Mouse (Mus musculus): ENCODE data around the gene Qsox1. TPM values are rescaled to one million over a fixed set of nuclear protein-coding genes. Genes with fewer than 3 reads are reported as not detected.

The Qsox1 gene
- 31.4 and 52.3 TPM in 2 replicates for polyA plus RNA-seq (2012; ENCODE audit: insufficient read depth, low replicate concordance)

DNA sequence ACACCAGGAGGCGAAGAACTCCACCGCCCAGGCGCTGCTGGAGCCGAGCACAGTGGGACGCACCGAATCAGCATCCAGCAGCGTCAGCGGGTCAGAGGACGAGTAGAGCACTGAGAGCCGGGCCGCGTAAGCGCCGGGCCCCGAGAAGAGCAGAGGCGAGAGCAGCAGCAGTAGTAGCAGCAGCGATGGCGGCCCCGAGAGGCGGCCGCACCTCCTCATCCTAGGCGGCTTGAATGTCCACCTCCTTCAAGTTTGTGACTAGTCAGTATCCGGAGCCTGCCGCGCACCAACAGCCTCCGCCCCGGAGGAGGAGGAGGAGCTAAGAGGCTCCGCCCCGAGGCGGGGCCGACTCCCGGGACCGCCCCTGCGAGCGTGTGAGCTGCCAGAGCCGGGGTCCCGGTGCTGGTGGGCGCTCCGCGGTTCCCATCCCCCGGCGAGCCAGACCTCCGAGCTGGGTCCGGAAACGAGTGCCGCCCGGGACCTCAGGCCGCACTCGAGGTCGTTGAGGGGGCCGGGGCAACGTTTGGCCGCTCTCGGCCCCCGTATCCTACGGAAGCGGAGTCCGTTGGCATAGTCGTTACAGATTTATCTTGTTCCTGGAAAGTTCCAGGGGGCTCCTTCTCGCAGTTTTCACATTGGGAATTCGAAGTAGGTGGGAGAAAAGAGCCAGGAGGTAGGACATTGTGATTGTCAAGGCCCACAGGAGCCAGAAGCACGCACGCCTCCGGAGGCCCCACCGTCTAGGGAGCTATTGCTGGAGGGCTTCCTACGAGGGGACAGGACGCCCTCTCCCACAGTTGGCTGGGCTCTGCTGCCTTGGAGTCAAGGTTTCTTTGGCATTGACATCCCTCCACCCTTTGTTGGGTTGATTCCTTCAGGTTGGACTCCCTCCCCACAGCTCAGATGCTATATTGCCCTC, at the start of gene Qsox1:
Gene Qsox1, minus strand, starts transcription at position 309 of the 919 bp plus-strand sequence.
- H3K27me3 ChIP-seq (replicated peaks): no peaks in the 10 kb centered on the region
- peak within 1 kb of the TSS; percentile 100 for H3K4me3 ChIP-seq (replicated peaks)
- peaks cover 71% of the 10 kb centered on the region for H3K4me1 ChIP-seq
- TF ChIP-seq FLI1 (IDR thresholded peaks at IDR 0.05; ENCODE audit: low read length): no peak
- TF ChIP-seq GATA1 (IDR thresholded peaks at IDR 0.05; ENCODE audit: borderline replicate concordance, low read length): no peak
- H3K9me3 ChIP-seq: no peaks in the 10 kb centered on the region
- H3K36me3 ChIP-seq (replicated peaks; ENCODE audit: low read length): peaks cover 22% of the 10 kb centered on the region

- Histone ChIP-seq H3K4me1 (0 out of 2 replicates have a peak, but pooled peaks cover 5% of the 10 kb centered on the region), H3K27me3 (replicated peaks) (no peaks in the 10 kb centered on the region), H3K4me3 (replicated peaks) (no peak overlapping the region), H3K36me3 (replicated peaks; ENCODE audit: low read length) (peaks cover 98% of the 10 kb centered on the region), H3K9me3 (no peaks in the 10 kb centered on the region)
- TF ChIP-seq FLI1 (IDR thresholded peaks at IDR 0.05; ENCODE audit: low read length) (no peak), GATA1 (IDR thresholded peaks at IDR 0.05; ENCODE audit: borderline replicate concordance, low read length) (no peak)
Observed at GRCm38 (mm10) chr1:155854926-155855702, 42.4 kb upstream of the Qsox1 start.

- TF ChIP-seq GATA1 (IDR thresholded peaks at IDR 0.05; ENCODE audit: borderline replicate concordance, low read length) (no peak), FLI1 (IDR thresholded peaks at IDR 0.05; ENCODE audit: low read length) (no peak)
- peaks cover 98% of the 10 kb centered on the region for H3K36me3 ChIP-seq (replicated peaks; ENCODE audit: low read length)
Observed at GRCm38 (mm10) chr1:155853009-155853408, 40.3 kb upstream of the Qsox1 start.

GRCm38 (mm10) chr1:155844235-155844634, 31.5 kb upstream of the Qsox1 start:
- Histone ChIP-seq H3K27me3 (replicated peaks) (no peaks in the 10 kb centered on the region), H3K9me3 (peaks cover 3% of the 10 kb centered on the region; the same call in 1 of the 2 replicates), H3K4me1 (0 out of 2 replicates have a peak, but pooled peaks cover 3% of the 10 kb centered on the region), H3K36me3 (replicated peaks; ENCODE audit: low read length) (peaks cover 67% of the 10 kb centered on the region), H3K4me3 (replicated peaks) (no peak overlapping the region)
- TF ChIP-seq FLI1 (IDR thresholded peaks at IDR 0.05; ENCODE audit: low read length) (no peak), GATA1 (IDR thresholded peaks at IDR 0.05; ENCODE audit: borderline replicate concordance, low read length) (no peak)

More at GRCm38 (mm10) chr1:155853009-155853408, 40.3 kb upstream of the Qsox1 start:
- H3K9me3 ChIP-seq: no peaks in the 10 kb centered on the region
- no peaks in the 10 kb centered on the region for H3K27me3 ChIP-seq (replicated peaks)
- no peak overlapping the region for H3K4me3 ChIP-seq (replicated peaks)
- 0 out of 2 replicates have a peak, but pooled peaks cover 5% of the 10 kb centered on the region for H3K4me1 ChIP-seq

- Histone ChIP-seq H3K4me1 (0 out of 2 replicates have a peak, but pooled peaks cover 3% of the 10 kb centered on the region), H3K4me3 (replicated peaks) (no peak overlapping the region), H3K36me3 (replicated peaks; ENCODE audit: low read length) (peaks cover 61% of the 10 kb centered on the region), H3K9me3 (peaks cover 4% of the 10 kb centered on the region), H3K27me3 (replicated peaks) (no peaks in the 10 kb centered on the region)
- TF ChIP-seq FLI1 (IDR thresholded peaks at IDR 0.05; ENCODE audit: low read length) (no peak), GATA1 (IDR thresholded peaks at IDR 0.05; ENCODE audit: borderline replicate concordance, low read length) (no peak)
Observed at GRCm38 (mm10) chr1:155843538-155843937, 30.8 kb upstream of the Qsox1 start.

- H3K36me3 ChIP-seq (replicated peaks; ENCODE audit: low read length): peaks cover 5% of the 10 kb centered on the region
- H3K4me1 ChIP-seq: peaks cover 9% of the 10 kb centered on the region
- H3K27me3 ChIP-seq (replicated peaks): peaks cover 3% of the 10 kb centered on the region
- H3K9me3 ChIP-seq: peaks cover 10% of the 10 kb centered on the region
- TF ChIP-seq FLI1 (IDR thresholded peaks at IDR 0.05; ENCODE audit: low read length): no peak
- TF ChIP-seq GATA1 (IDR thresholded peaks at IDR 0.05; ENCODE audit: borderline replicate concordance, low read length): no peak
- no peak overlapping the region for H3K4me3 ChIP-seq (replicated peaks)
Observed at GRCm38 (mm10) chr1:155835667-155836066, 23.0 kb upstream of the Qsox1 start.

DNA sequence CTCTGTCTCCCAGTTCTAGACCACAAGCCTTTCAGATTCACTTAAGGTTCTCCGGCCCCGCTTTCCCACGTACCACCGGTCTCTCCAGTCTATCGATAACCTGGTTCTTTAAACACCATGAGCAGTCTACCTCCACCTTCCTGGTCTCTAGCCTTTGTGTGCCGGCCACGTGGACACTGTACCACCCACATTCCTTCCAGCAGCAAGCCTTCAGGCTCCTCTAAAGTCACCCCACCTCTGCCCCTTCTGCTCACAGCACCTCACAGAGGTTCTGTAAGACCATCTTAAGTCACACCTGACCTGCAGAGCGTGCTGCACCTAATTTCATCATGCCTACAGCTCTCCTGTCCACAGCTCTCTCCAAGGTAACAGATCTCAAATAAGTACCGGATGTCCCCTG, 20.9 kb upstream of the Qsox1 start:
- Histone ChIP-seq H3K4me3 (replicated peaks) (no peak overlapping the region), H3K9me3 (peaks cover 9% of the 10 kb centered on the region), H3K36me3 (replicated peaks; ENCODE audit: low read length) (peaks cover 2% of the 10 kb centered on the region), H3K4me1 (peaks cover 9% of the 10 kb centered on the region), H3K27me3 (replicated peaks) (peaks cover 5% of the 10 kb centered on the region)
- TF ChIP-seq FLI1 (IDR thresholded peaks at IDR 0.05; ENCODE audit: low read length) (no peak), GATA1 (IDR thresholded peaks at IDR 0.05; ENCODE audit: borderline replicate concordance, low read length) (no peak)

DNA sequence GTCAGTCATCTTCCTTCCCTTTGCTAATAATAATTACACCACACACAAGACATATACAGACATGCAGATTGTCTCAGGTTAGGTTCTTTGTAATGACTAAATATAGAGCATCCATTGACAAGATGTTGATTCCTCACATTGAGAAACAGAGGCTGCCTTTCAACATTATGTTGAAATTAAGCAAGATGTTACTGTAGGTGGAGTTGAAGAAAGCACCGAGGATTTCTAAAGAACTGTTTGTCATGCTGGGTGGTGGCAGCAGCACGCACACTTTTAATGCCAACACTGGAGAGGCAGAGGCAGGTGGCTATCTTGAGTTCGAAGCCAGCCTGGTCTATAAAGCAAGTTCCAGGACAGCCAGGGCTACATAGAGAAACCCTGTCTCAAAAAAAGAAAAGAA, 19.3 kb upstream of the Qsox1 start:
- TF ChIP-seq FLI1 (IDR thresholded peaks at IDR 0.05; ENCODE audit: low read length): no peak
- no peak for TF ChIP-seq GATA1 (IDR thresholded peaks at IDR 0.05; ENCODE audit: borderline replicate concordance, low read length)
- Histone ChIP-seq H3K4me3 (replicated peaks) (no peak overlapping the region), H3K9me3 (no peaks in the 10 kb centered on the region)

GRCm38 (mm10) chr1:155830861-155831260, 18.2 kb upstream of the Qsox1 start:
- no peaks in the 10 kb centered on the region for H3K36me3 ChIP-seq (replicated peaks; ENCODE audit: low read length)
- no peak overlapping the region for H3K4me3 ChIP-seq (replicated peaks)
- H3K27me3 ChIP-seq (replicated peaks): peaks cover 15% of the 10 kb centered on the region
- H3K4me1 ChIP-seq: peaks cover 18% of the 10 kb centered on the region
- H3K9me3 ChIP-seq: no peaks in the 10 kb centered on the region
- TF ChIP-seq GATA1 (IDR thresholded peaks at IDR 0.05; ENCODE audit: borderline replicate concordance, low read length) (no peak), FLI1 (IDR thresholded peaks at IDR 0.05; ENCODE audit: low read length) (no peak)

More for the DNA sequence above, 19.3 kb upstream of the Qsox1 start:
- Histone ChIP-seq H3K36me3 (replicated peaks; ENCODE audit: low read length) (no peaks in the 10 kb centered on the region), H3K27me3 (replicated peaks) (peaks cover 15% of the 10 kb centered on the region), H3K4me1 (peaks cover 18% of the 10 kb centered on the region)
